Mouse (Mus musculus): ENCODE data around the gene Fam117a. TPM values are rescaled to one million over a fixed set of nuclear protein-coding genes. Genes with fewer than 3 reads are reported as not detected.
A peak's percentile ranks its signal among the peaks of the same experiment; 100 is the strongest.

The Fam117a gene
- polyA plus RNA-seq, 1 experiment from 2014 or later, result 10.5 TPM

GRCm38 (mm10) chr11:95310648-95311424 is 26.0 kb upstream of the Fam117a start:
- Histone ChIP-seq H3K9me3 (replicated peaks) (no peaks in the 10 kb centered on the region), H3K4me3 (replicated peaks) (peak overlapping the region; percentile 91), H3K27ac (peak overlapping the region; percentile 93), H3K4me2 (peak overlapping the region; percentile 64), H3K4me1 (peaks cover 28% of the 10 kb centered on the region), H3K27me3 (no peaks in the 10 kb centered on the region), H3K36me3 (peaks cover 5% of the 10 kb centered on the region), H3K9ac (peak overlapping the region; percentile 57)
- 5% methylated on average over 17 of the region's 17 CpGs for WGBS
- no peak for ATAC-seq (replicated peaks; ENCODE audit: low FRiP score)

- peak overlapping the region; percentile 93; the same call in 1 of the 2 replicates for H3K27ac ChIP-seq
- peak overlapping the region; percentile 91 for H3K4me3 ChIP-seq (replicated peaks)
- no peaks in the 10 kb centered on the region for H3K9me3 ChIP-seq (replicated peaks)
- ATAC-seq (replicated peaks; ENCODE audit: low FRiP score), result no peak
- WGBS, result 32% methylated on average over 5 of the region's 5 CpGs
- no peak overlapping the region for H3K9ac ChIP-seq
- H3K4me2 ChIP-seq, result peak overlapping the region; percentile 64
- no peaks in the 10 kb centered on the region for H3K27me3 ChIP-seq
- H3K4me1 ChIP-seq, result peaks cover 30% of the 10 kb centered on the region
- H3K36me3 ChIP-seq, result no peaks in the 10 kb centered on the region
These were observed 25.4 kb upstream of the Fam117a start for GRCm38 (mm10) chr11:95311425-95311807.

GRCm38 (mm10) chr11:95315215-95315955 is 21.4 kb upstream of the Fam117a start:
- Histone ChIP-seq H3K9ac (no peak overlapping the region), H3K9me3 (replicated peaks) (no peaks in the 10 kb centered on the region), H3K4me1 (peaks cover 14% of the 10 kb centered on the region), H3K4me2 (no peak overlapping the region), H3K27ac (no peak overlapping the region), H3K4me3 (replicated peaks) (no peak overlapping the region), H3K27me3 (no peaks in the 10 kb centered on the region), H3K36me3 (no peaks in the 10 kb centered on the region)
- no peak for ATAC-seq (replicated peaks; ENCODE audit: low FRiP score)
- 74% methylated on average over 7 of the region's 7 CpGs for WGBS

GRCm38 (mm10) chr11:95318116-95318515 is 18.7 kb upstream of the Fam117a start:
- ATAC-seq (replicated peaks; ENCODE audit: low FRiP score), result no peak
- Histone ChIP-seq H3K9ac (no peak overlapping the region), H3K4me2 (no peak overlapping the region), H3K9me3 (replicated peaks) (no peaks in the 10 kb centered on the region), H3K4me3 (replicated peaks) (no peak overlapping the region), H3K27ac (no peak overlapping the region), H3K36me3 (no peaks in the 10 kb centered on the region), H3K27me3 (no peaks in the 10 kb centered on the region), H3K4me1 (0 out of 2 replicates have a peak, but pooled peaks cover 7% of the 10 kb centered on the region)
- 73% methylated on average over 9 of the region's 9 CpGs for WGBS

- WGBS, result 40% methylated on average over 1 of the region's 1 CpGs
- Histone ChIP-seq H3K4me1 (0 out of 2 replicates have a peak, but pooled peaks cover 7% of the 10 kb centered on the region), H3K27me3 (no peaks in the 10 kb centered on the region), H3K27ac (no peak overlapping the region), H3K9me3 (replicated peaks) (no peaks in the 10 kb centered on the region), H3K4me2 (no peak overlapping the region), H3K36me3 (no peaks in the 10 kb centered on the region), H3K4me3 (replicated peaks) (no peak overlapping the region), H3K9ac (no peak overlapping the region)
- no peak for ATAC-seq (replicated peaks; ENCODE audit: low FRiP score)
These were observed 17.3 kb upstream of the Fam117a start for GRCm38 (mm10) chr11:95319506-95319905.

- Histone ChIP-seq H3K4me3 (replicated peaks) (no peak overlapping the region), H3K4me1 (0 out of 2 replicates have a peak, but pooled peaks cover 7% of the 10 kb centered on the region), H3K9me3 (replicated peaks) (no peaks in the 10 kb centered on the region), H3K9ac (no peak overlapping the region), H3K4me2 (no peak overlapping the region), H3K27ac (no peak overlapping the region), H3K27me3 (no peaks in the 10 kb centered on the region), H3K36me3 (no peaks in the 10 kb centered on the region)
- WGBS, result 95% methylated on average over 1 of the region's 1 CpGs
- peak; percentile 46; the same call in 1 of the 2 replicates for ATAC-seq (replicated peaks; ENCODE audit: low FRiP score)
These were observed 16.8 kb upstream of the Fam117a start for GRCm38 (mm10) chr11:95320010-95320409.

GRCm38 (mm10) chr11:95324181-95324580 is 12.6 kb upstream of the Fam117a start:
- H3K4me1 ChIP-seq, result no peaks in the 10 kb centered on the region
- H3K4me2 ChIP-seq, result no peak overlapping the region
- H3K36me3 ChIP-seq, result no peaks in the 10 kb centered on the region
- no peak overlapping the region for H3K27ac ChIP-seq
- 94% methylated on average over 10 of the region's 10 CpGs for WGBS
- H3K4me3 ChIP-seq (replicated peaks), result no peak overlapping the region
- H3K9me3 ChIP-seq (replicated peaks), result no peaks in the 10 kb centered on the region
- H3K27me3 ChIP-seq, result no peaks in the 10 kb centered on the region
- H3K9ac ChIP-seq, result no peak overlapping the region
- ATAC-seq (replicated peaks; ENCODE audit: low FRiP score), result no peak

- Histone ChIP-seq H3K27ac (no peak overlapping the region), H3K9me3 (replicated peaks) (no peaks in the 10 kb centered on the region), H3K27me3 (no peaks in the 10 kb centered on the region), H3K4me3 (replicated peaks) (no peak overlapping the region), H3K4me2 (no peak overlapping the region), H3K36me3 (no peaks in the 10 kb centered on the region), H3K4me1 (no peaks in the 10 kb centered on the region), H3K9ac (no peak overlapping the region)
- WGBS, result 88% methylated on average over 4 of the region's 4 CpGs
- ATAC-seq (replicated peaks; ENCODE audit: low FRiP score), result no peak
These were observed 11.0 kb upstream of the Fam117a start for GRCm38 (mm10) chr11:95325832-95326231.

- H3K9me3 ChIP-seq (replicated peaks), result no peaks in the 10 kb centered on the region
- H3K9ac ChIP-seq, result no peak overlapping the region
- no peaks in the 10 kb centered on the region for H3K36me3 ChIP-seq
- no peak overlapping the region for H3K4me3 ChIP-seq (replicated peaks)
- H3K27ac ChIP-seq, result no peak overlapping the region
- WGBS, result 80% methylated on average over 11 of the region's 11 CpGs
- H3K27me3 ChIP-seq, result no peaks in the 10 kb centered on the region
- ATAC-seq (replicated peaks; ENCODE audit: low FRiP score), result no peak
- H3K4me1 ChIP-seq, result no peaks in the 10 kb centered on the region
- no peak overlapping the region for H3K4me2 ChIP-seq
These were observed 10.6 kb upstream of the Fam117a start for GRCm38 (mm10) chr11:95326243-95326642.

GRCm38 (mm10) chr11:95328629-95329028 is 8.2 kb upstream of the Fam117a start:
- Histone ChIP-seq H3K27me3 (no peaks in the 10 kb centered on the region), H3K9me3 (replicated peaks) (no peaks in the 10 kb centered on the region), H3K27ac (no peak overlapping the region), H3K4me2 (no peak overlapping the region), H3K36me3 (no peaks in the 10 kb centered on the region), H3K9ac (no peak overlapping the region), H3K4me1 (no peaks in the 10 kb centered on the region), H3K4me3 (replicated peaks) (no peak overlapping the region)
- 83% methylated on average over 5 of the region's 5 CpGs for WGBS
- no peak for ATAC-seq (replicated peaks; ENCODE audit: low FRiP score)

- Histone ChIP-seq H3K4me2 (no peak overlapping the region), H3K27me3 (no peaks in the 10 kb centered on the region), H3K4me3 (replicated peaks) (no peak overlapping the region), H3K9ac (no peak overlapping the region), H3K4me1 (no peaks in the 10 kb centered on the region), H3K9me3 (replicated peaks) (no peaks in the 10 kb centered on the region), H3K36me3 (no peaks in the 10 kb centered on the region), H3K27ac (no peak overlapping the region)
- WGBS, result 56% methylated on average over 1 of the region's 1 CpGs
- ATAC-seq (replicated peaks; ENCODE audit: low FRiP score), result no peak
These were observed 6.2 kb upstream of the Fam117a start for GRCm38 (mm10) chr11:95330662-95331061.

- peaks cover 14% of the 10 kb centered on the region for H3K4me1 ChIP-seq
- no peaks in the 10 kb centered on the region for H3K27me3 ChIP-seq
- no peak overlapping the region for H3K9ac ChIP-seq
- H3K4me3 ChIP-seq (replicated peaks), result no peak overlapping the region
- no peaks in the 10 kb centered on the region for H3K9me3 ChIP-seq (replicated peaks)
- no peak overlapping the region for H3K4me2 ChIP-seq
- H3K36me3 ChIP-seq, result no peaks in the 10 kb centered on the region
- no peak overlapping the region for H3K27ac ChIP-seq
- 50% methylated on average over 4 of the region's 4 CpGs for WGBS
- ATAC-seq (replicated peaks; ENCODE audit: low FRiP score), result no peak
These were observed 3.6 kb upstream of the Fam117a start for GRCm38 (mm10) chr11:95333209-95333608.

Measured in kidney, embryonic 15.5 days (tissue).